Mouse (Mus musculus): ENCODE measurements around the gene Foxp1.

Foxp1 gene

DNA sequence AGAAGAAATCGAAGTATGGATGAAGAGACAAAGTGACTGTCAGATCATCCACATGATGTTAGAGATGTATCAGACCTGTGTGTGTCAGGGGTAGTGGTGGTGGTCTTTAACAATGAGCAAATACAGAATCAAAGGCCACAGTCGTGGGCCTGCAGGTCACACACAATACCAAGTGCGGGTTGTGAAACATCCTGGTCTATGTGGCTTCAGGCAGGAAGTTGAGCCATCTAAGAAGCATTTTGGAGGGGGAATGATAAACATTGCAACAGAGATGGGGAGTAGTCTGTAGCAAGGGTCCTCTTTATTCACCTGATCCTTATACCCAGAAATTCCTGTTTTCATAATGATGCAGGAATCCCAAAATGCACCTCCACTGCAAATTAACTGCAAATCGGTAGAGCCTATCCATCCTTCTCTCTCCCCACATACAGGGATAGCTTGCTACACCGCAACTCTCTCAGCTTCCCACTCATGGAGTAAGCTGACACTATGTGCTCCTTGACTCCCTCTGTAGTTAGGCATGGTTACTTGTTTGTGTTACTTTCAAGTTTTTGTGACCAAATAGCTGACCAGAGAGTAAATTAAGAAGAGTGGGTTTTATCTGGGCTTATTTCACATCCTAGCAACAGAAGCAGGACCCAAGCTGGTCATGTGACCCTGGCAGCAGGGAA is 310.7 kb downstream of the Foxp1 start:
- peaks cover 7% of the 10 kb centered on the region for H3K36me3 ChIP-seq (ENCODE audit: control insufficient read depth, insufficient read depth, low read length, poor library complexity, severe bottlenecking)
- DNase-seq (ENCODE audit: low read depth, low spot score), result no peak
- H3K27me3 ChIP-seq (ENCODE audit: control insufficient read depth, insufficient read depth, low read length, poor library complexity, severe bottlenecking), result no peaks in the 10 kb centered on the region

DNA sequence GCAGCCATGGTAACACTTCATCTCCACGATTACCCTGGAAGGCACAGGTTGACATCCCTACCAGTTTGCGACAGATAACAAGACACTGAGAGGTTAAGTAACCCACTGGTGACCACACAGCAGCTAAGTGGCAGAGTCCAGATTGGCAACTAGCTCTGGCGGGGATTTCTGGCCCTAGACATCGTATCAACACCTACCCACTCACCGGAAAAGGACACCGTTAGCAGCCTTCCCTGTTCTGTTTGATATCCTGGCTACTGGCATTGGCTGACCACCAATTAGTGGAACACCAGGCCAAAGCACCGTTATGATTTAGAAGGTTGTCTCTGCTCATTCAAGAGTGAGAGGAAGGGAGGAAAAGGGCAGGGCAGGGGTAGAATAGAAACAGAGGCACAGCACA is 312.4 kb downstream of the Foxp1 start:
- no peak for DNase-seq (ENCODE audit: low read depth, low spot score)
- Histone ChIP-seq H3K27me3 (ENCODE audit: control insufficient read depth, insufficient read depth, low read length, poor library complexity, severe bottlenecking) (no peaks in the 10 kb centered on the region), H3K36me3 (ENCODE audit: control insufficient read depth, insufficient read depth, low read length, poor library complexity, severe bottlenecking) (peaks cover 7% of the 10 kb centered on the region)

DNA sequence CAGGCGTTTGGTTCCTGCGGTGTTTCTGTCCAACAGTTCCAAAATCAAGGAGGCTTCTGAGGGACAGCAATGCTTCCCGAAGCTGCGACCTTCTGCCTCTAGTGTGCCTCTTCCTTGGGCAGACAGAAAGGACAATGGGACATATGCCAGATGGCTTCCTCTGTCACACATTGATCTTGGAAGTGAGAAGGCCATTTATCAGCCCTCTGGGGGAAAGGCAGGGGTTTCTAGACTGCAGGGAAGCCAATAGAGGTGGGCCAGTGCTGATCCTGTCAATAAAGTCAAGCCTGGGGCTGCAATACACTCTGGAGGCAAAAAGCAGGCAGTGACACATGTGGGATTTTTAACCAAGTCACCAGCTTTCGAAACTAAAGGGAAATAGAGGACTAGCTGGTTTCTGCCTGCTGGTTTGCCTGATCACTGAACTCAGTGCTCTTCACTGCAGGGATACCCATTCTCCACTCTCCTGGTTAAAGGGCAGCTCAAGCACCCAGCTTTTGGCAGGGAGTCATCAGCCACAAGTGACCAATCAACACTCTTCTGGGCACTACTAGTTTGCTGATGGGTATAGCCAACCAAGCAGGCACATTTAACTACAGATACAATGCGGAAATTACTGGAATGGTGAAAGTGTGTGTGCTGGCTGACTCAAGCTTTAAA is 315.2 kb downstream of the Foxp1 start:
- no peak for DNase-seq (ENCODE audit: low read depth, low spot score)
- H3K27me3 ChIP-seq (ENCODE audit: control insufficient read depth, insufficient read depth, low read length, poor library complexity, severe bottlenecking), result no peaks in the 10 kb centered on the region
- H3K36me3 ChIP-seq (ENCODE audit: control insufficient read depth, insufficient read depth, low read length, poor library complexity, severe bottlenecking), result peaks cover 2% of the 10 kb centered on the region; the same call in 1 of the 2 replicates

DNA sequence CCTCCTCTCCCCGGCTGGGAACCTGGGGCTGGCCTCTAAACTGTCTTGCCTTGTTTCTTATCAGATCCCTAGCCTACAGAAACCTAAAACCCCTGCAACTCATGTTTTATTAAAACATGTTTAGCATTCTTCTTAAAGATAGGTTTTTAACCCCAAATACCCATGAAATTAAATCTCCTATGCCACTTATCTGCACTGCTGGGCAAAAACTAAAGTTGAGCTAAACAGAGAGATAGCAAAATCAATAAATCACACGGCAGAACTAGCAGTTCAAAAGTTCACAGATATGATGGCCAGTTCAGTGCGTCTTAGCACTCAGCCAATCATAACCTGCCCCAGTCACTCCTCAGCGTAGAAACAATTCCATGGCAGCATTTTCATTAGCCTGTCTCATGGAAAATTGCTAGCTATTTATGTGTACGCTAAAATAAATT is 316.1 kb downstream of the Foxp1 start:
- Histone ChIP-seq H3K27me3 (ENCODE audit: control insufficient read depth, insufficient read depth, low read length, poor library complexity, severe bottlenecking) (no peaks in the 10 kb centered on the region), H3K36me3 (ENCODE audit: control insufficient read depth, insufficient read depth, low read length, poor library complexity, severe bottlenecking) (peaks cover 2% of the 10 kb centered on the region; the same call in 1 of the 2 replicates)
- no peak for DNase-seq (ENCODE audit: low read depth, low spot score)

DNA sequence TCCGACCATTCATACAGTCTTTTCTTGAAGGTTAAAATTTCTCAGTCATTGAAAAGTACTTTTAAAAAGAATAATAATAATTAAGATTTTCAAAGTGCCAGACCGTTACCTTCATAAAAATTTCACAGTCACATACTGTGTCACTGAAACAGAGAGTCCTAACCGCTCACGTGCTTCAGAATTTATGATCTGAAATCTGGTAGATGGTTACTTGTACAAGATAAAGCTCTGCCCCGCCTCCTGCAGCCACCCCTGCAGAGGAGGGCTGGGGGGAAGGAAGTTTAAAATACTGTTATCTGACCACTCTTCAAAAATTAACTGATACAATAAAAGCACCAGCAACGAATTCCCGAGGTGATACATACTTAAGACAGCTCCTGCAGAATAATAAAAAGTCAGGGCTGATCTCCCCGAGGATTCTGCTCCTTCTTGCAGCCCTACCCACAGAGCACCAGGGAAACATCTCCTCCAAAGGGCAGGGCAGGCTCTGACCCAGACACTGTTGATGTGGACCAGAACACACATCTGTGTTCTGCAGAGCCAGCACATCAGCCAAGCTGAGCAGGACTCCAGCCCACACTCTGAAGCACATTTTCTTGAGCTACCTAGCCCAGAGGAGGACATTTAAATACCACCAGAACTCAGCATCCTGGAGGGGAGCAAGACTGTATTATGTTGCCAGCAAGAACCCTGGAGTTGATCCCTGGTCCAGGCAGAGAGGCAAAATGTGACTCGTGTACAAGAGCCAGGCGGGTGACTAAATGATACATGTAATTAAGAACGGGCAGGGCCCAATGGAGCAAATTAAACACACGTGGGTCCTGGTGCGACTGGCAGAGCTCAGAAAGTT is 316.7 kb downstream of the Foxp1 start:
- H3K36me3 ChIP-seq (ENCODE audit: control insufficient read depth, insufficient read depth, low read length, poor library complexity, severe bottlenecking), result peaks cover 2% of the 10 kb centered on the region; the same call in 1 of the 2 replicates
- DNase-seq (ENCODE audit: low read depth, low spot score), result peak; percentile 29
- H3K27me3 ChIP-seq (ENCODE audit: control insufficient read depth, insufficient read depth, low read length, poor library complexity, severe bottlenecking), result no peaks in the 10 kb centered on the region

DNA sequence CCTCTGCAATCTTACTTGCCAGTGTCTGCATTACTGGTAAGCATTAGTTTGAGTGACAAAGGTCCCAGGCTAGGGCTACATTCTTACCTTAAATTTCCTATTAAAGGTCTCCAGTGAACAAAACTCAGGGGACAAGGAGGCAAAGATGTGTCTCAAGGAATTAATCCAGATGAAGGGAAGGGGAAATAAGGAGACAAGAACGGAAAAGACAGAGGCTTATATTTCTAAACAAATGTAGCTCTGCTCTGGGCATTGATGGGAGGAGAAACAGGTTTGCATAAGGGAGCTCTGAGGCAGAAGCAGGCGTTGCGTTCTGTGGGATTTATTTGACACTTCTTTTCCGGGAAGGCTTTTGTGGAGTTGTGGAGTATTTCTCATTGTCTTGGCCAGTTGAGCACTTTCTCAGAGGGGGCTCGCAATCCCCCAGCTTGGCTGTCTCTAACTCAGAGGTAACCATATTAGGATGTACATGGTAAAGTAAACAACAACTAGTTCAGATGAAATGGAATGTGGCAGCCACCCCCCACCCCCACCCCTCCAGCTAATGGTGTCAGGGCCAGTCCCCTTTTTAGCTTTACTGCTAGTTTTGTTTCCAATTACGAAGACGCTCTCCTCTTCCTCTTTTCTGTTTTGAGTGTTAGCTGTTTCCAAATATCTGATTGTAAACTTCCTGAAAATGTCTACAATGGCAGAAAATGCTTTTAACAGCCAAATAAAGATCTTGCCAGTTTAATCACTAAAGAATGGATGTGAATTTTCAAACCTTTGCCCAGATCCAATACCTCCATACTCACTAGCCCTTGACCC is 317.5 kb downstream of the Foxp1 start:
- DNase-seq (ENCODE audit: low read depth, low spot score), result peak; percentile 75
- Histone ChIP-seq H3K27me3 (ENCODE audit: control insufficient read depth, insufficient read depth, low read length, poor library complexity, severe bottlenecking) (no peaks in the 10 kb centered on the region), H3K36me3 (ENCODE audit: control insufficient read depth, insufficient read depth, low read length, poor library complexity, severe bottlenecking) (no peaks in the 10 kb centered on the region; the same call in 1 of the 2 replicates)

DNA sequence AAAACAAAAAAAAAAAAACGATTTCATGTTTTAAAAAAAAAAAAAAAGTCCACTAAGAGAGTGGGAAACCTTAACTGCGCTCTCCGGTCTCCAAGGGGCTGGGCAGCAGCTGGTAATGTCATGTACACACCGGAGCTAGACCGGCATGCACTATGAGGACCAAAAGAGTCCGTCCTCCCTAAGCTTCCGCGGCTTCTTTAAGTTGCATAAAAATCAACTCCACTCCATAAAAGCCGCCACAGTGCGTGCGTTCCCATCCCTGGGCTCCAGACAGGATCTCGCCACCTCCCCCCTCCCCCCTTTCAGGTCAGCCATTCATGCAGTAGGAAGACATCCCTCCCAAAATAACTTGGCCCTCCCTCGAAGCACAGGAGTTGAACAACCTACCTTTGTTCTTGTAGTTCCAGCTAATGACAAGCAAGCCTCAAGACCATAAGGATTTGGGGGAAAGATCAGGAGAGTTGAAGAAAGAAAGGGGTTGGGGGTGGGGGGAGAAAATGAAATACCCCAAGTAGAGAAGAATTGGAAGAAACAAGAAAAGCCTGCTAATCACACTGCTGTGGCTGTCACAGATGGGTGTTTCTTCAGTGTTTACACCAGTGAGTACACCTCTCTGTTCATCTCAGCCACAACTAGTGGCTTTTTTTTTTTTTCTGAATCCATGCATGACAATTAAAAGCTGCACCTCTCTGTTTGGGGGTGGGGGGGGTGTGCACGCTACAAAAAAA is 318.3 kb downstream of the Foxp1 start:
- DNase-seq (ENCODE audit: low read depth, low spot score), result no peak
- Histone ChIP-seq H3K36me3 (ENCODE audit: control insufficient read depth, insufficient read depth, low read length, poor library complexity, severe bottlenecking) (no peaks in the 10 kb centered on the region; the same call in 1 of the 2 replicates), H3K27me3 (ENCODE audit: control insufficient read depth, insufficient read depth, low read length, poor library complexity, severe bottlenecking) (no peaks in the 10 kb centered on the region)

DNA sequence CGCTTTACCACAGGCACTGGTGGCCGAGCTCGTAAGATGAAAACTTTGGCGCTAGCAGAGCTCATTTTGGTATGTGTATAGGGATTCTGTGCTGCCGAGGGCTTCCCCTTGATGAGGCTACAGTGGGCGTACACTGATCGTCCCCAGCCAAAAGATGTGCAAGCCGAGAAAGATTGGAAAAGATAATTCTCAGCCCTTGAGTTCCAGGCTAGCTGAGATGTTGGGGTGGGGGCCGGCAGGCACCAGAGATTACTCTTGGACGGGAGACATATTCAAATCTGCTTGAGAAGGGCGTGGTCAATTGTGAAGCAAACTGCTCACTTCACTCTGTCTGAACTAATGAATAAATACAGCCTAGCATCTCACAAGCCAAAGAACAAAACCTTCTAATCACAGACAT is 319.3 kb downstream of the Foxp1 start:
- DNase-seq (ENCODE audit: low read depth, low spot score), result no peak
- H3K36me3 ChIP-seq (ENCODE audit: control insufficient read depth, insufficient read depth, low read length, poor library complexity, severe bottlenecking), result peaks cover 5% of the 10 kb centered on the region; the same call in 1 of the 2 replicates
- H3K27me3 ChIP-seq (ENCODE audit: control insufficient read depth, insufficient read depth, low read length, poor library complexity, severe bottlenecking), result no peaks in the 10 kb centered on the region

DNA sequence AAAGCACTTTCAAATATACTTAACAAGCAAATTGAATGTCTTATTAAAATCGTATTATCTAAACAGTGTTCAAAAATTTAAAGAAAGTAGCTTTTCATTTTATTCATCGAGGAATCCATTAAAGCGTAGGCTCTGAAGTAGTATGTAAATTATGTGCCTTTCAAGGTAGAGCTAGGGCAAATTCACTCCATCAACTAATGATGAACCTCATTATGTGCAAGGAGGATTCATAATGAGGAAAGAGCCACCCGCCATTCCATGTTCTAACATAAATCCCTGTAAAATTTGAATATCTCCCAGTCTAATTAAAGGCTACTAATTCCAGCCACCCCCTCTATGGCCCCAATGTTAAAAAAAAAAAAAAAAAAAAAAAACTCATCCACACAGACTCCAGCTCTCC is 319.7 kb downstream of the Foxp1 start:
- H3K27me3 ChIP-seq (ENCODE audit: control insufficient read depth, insufficient read depth, low read length, poor library complexity, severe bottlenecking), result no peaks in the 10 kb centered on the region
- no peak for DNase-seq (ENCODE audit: low read depth, low spot score)
- H3K36me3 ChIP-seq (ENCODE audit: control insufficient read depth, insufficient read depth, low read length, poor library complexity, severe bottlenecking), result peaks cover 7% of the 10 kb centered on the region

DNA sequence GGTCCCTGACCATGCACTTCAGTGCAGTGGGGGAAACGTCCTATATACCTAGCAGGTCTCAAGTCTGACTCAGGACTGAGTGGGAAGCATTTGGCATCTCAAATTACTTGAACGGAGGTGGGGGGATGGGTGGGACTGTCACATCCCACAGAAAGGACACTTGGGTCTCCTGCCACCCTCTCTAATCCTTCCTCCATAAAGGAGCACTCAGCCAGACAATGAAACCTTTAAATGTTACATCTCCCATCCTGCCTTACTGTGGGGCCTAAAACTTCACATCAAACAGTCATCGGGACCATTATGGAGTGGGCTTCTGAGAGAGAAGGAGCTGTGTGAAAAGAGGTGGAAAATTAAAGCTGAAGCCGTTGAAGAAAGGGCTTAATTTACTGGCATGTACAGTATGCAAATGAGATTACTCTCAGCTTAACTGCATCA is 321.2 kb downstream of the Foxp1 start:
- Histone ChIP-seq H3K27me3 (ENCODE audit: control insufficient read depth, insufficient read depth, low read length, poor library complexity, severe bottlenecking) (no peaks in the 10 kb centered on the region), H3K36me3 (ENCODE audit: control insufficient read depth, insufficient read depth, low read length, poor library complexity, severe bottlenecking) (peaks cover 7% of the 10 kb centered on the region)
- DNase-seq (ENCODE audit: low read depth, low spot score), result no peak

DNA sequence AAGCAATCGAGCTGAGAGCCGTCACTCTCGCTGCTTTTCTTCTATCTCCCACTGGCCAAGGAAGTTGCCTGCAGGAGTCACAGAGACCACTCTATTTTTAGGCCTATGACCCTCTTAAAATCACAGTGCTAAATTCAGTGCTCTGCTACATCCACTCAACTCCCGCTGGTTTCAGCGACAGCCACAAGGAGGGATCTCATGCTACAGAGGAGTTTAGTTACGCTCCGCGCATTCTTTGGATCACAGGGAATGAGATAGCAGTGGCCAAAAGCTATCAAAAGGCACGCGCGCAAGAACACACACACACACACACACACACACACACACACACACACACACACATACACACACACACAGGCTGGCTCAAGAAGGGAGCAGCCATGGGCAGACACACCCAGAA is 321.9 kb downstream of the Foxp1 start:
- H3K27me3 ChIP-seq (ENCODE audit: control insufficient read depth, insufficient read depth, low read length, poor library complexity, severe bottlenecking), result no peaks in the 10 kb centered on the region
- DNase-seq (ENCODE audit: low read depth, low spot score), result no peak
- H3K36me3 ChIP-seq (ENCODE audit: control insufficient read depth, insufficient read depth, low read length, poor library complexity, severe bottlenecking), result peaks cover 9% of the 10 kb centered on the region

DNA sequence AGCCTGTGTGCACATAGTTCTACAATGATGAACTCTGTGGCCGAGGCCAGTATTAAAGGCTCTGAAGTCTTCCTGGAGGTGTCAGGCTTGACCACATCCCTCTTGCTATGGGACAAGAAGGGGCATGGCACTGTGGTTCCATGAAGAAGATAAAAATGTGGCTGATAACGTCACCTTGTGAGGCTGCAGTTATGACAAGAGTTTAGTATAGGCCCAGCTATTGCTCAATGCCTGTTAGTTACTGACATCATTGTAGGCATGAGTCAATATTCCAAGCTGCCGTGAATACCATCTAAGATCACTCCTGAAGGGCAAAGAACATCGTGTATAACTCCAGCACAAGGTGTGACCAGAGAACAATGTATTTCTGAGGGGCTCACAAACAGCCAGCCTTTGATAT is 323.2 kb downstream of the Foxp1 start:
- no peaks in the 10 kb centered on the region for H3K27me3 ChIP-seq (ENCODE audit: control insufficient read depth, insufficient read depth, low read length, poor library complexity, severe bottlenecking)
- no peak for DNase-seq (ENCODE audit: low read depth, low spot score)

DNA sequence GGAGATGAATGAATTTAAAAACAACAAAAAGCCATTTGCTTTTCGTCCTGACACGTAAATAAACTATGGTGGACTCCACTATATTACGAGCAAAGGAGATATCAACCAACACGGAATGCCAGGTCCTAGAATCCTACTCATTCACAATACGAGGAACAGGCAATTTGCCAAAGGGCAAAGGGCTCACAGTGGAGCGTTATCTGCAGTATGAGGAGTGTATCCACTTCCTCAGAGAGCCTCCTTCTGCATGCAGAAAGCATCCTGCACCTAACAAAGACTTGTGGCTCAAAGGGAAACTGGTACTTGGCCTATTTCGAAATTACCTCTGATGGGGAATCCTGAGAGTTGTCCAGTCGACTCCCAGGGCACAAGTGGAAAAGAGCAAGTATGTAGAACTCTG is 328.8 kb downstream of the Foxp1 start:
- DNase-seq (ENCODE audit: low read depth, low spot score), result no peak
- no peaks in the 10 kb centered on the region for H3K27me3 ChIP-seq (ENCODE audit: control insufficient read depth, insufficient read depth, low read length, poor library complexity, severe bottlenecking)

More for the DNA sequence above, 323.2 kb downstream of the Foxp1 start:
- peaks cover 9% of the 10 kb centered on the region for H3K36me3 ChIP-seq (ENCODE audit: control insufficient read depth, insufficient read depth, low read length, poor library complexity, severe bottlenecking)

More for the DNA sequence above, 328.8 kb downstream of the Foxp1 start:
- peaks cover 18% of the 10 kb centered on the region for H3K36me3 ChIP-seq (ENCODE audit: control insufficient read depth, insufficient read depth, low read length, poor library complexity, severe bottlenecking)

Data from splenic B cell, adult 2 months (primary cell).